8 mouse cellular contexts compared by ENCODE assay signal in genomic region chr5:74703741-74704459, GRCm38 (mm10). TPM values are rescaled to one million over a fixed set of nuclear protein-coding genes. Genes with fewer than 3 reads are reported as not detected.
DNase-seq lines count a peak whose midpoint lies in the region; ATAC-seq and TF ChIP-seq lines count a peak whose summit lies in the region.

No protein-coding gene starts in this region.

- no peak overlapping the region for H3K27ac ChIP-seq in thymus, adult 2 months (ENCODE audit: control insufficient read depth, insufficient read depth, low read length)
- H3K27ac ChIP-seq in embryonic facial prominence, embryonic 10.5 days (replicated peaks), result peak overlapping the region; percentile 81
- H3K27ac ChIP-seq in hindbrain, embryonic 10.5 days, result peak overlapping the region; percentile 75
- H3K27ac ChIP-seq in limb, embryonic 12.5 days, result peak overlapping the region; percentile 75
- H3K27ac ChIP-seq in neural tube, embryonic 15.5 days (replicated peaks), result no peak overlapping the region

- peak; percentile 87 for ATAC-seq in limb, embryonic 12.5 days (ENCODE audit: insufficient number of reproducible peaks, insufficient read depth, low FRiP score, low TSS enrichment, low read depth)
- ATAC-seq in neural tube, embryonic 15.5 days (ENCODE audit: low FRiP score), result peak; percentile 86; the same call in 1 of the 2 replicates

- H3K9me3 ChIP-seq in embryonic facial prominence, embryonic 10.5 days, result no peaks in the 10 kb centered on the region
- no peaks in the 10 kb centered on the region for H3K9me3 ChIP-seq in hindbrain, embryonic 10.5 days
- no peaks in the 10 kb centered on the region for H3K9me3 ChIP-seq in limb, embryonic 12.5 days
- H3K9me3 ChIP-seq in neural tube, embryonic 15.5 days (replicated peaks), result no peaks in the 10 kb centered on the region

- TF ChIP-seq POLR2A in thymus, adult 2 months (IDR thresholded peaks at IDR 0.05; ENCODE audit: control insufficient read depth, extremely low read depth, insufficient read depth, low read length, poor library complexity), result no peak

- WGBS in thymus, adult 2 months, result 26% methylated on average over 17 of the region's 17 CpGs
- 13% methylated on average over 17 of the region's 17 CpGs for WGBS in embryonic facial prominence, embryonic 10.5 days
- 13% methylated on average over 17 of the region's 17 CpGs for WGBS in hindbrain, embryonic 10.5 days
- WGBS in limb, embryonic 12.5 days, result 8% methylated on average over 17 of the region's 17 CpGs
- 15% methylated on average over 17 of the region's 17 CpGs for WGBS in neural tube, embryonic 15.5 days

- H3K27me3 ChIP-seq in thymus, adult 2 months (ENCODE audit: control insufficient read depth, insufficient read depth, low read length), result no peaks in the 10 kb centered on the region
- peaks cover 17% of the 10 kb centered on the region for H3K27me3 ChIP-seq in embryonic facial prominence, embryonic 10.5 days (replicated peaks; ENCODE audit: low read depth, poor library complexity, severe bottlenecking)
- peaks cover 13% of the 10 kb centered on the region for H3K27me3 ChIP-seq in hindbrain, embryonic 10.5 days (ENCODE audit: insufficient read depth, poor library complexity, severe bottlenecking)
- H3K27me3 ChIP-seq in limb, embryonic 12.5 days, result 0 out of 2 replicates have a peak, but pooled peaks cover 2% of the 10 kb centered on the region
- H3K27me3 ChIP-seq in neural tube, embryonic 15.5 days (replicated peaks), result no peaks in the 10 kb centered on the region; the same call in 1 of the 2 replicates

- H3K9ac ChIP-seq in limb, embryonic 12.5 days (replicated peaks), result no peak overlapping the region
- peak overlapping the region; percentile 34; the same call in 1 of the 2 replicates for H3K9ac ChIP-seq in neural tube, embryonic 15.5 days (replicated peaks)

- TF ChIP-seq CTCF in thymus, adult 2 months (IDR thresholded peaks at IDR 0.05; ENCODE audit: borderline replicate concordance, control insufficient read depth, extremely low read depth, insufficient read depth, low read length, poor library complexity), result no peak

- peaks cover 7% of the 10 kb centered on the region; the same call in 1 of the 2 replicates for H3K4me1 ChIP-seq in thymus, adult 2 months (replicated peaks; ENCODE audit: control insufficient read depth, insufficient read depth, low read length)
- peaks cover 44% of the 10 kb centered on the region for H3K4me1 ChIP-seq in embryonic facial prominence, embryonic 10.5 days
- peaks cover 20% of the 10 kb centered on the region for H3K4me1 ChIP-seq in hindbrain, embryonic 10.5 days (replicated peaks)
- H3K4me1 ChIP-seq in limb, embryonic 12.5 days (replicated peaks), result peaks cover 36% of the 10 kb centered on the region
- H3K4me1 ChIP-seq in neural tube, embryonic 15.5 days, result peaks cover 11% of the 10 kb centered on the region

- H3K36me3 ChIP-seq in thymus, adult 2 months (ENCODE audit: control insufficient read depth, insufficient read depth, low read length), result no peaks in the 10 kb centered on the region
- H3K36me3 ChIP-seq in embryonic facial prominence, embryonic 10.5 days (replicated peaks), result no peaks in the 10 kb centered on the region
- no peaks in the 10 kb centered on the region for H3K36me3 ChIP-seq in hindbrain, embryonic 10.5 days
- H3K36me3 ChIP-seq in limb, embryonic 12.5 days, result no peaks in the 10 kb centered on the region
- no peaks in the 10 kb centered on the region for H3K36me3 ChIP-seq in neural tube, embryonic 15.5 days

- peak overlapping the region; percentile 23 for H3K4me3 ChIP-seq in thymus, adult 2 months (ENCODE audit: control insufficient read depth, insufficient read depth, low read length)
- peak overlapping the region; percentile 59 for H3K4me3 ChIP-seq in embryonic facial prominence, embryonic 10.5 days
- H3K4me3 ChIP-seq in hindbrain, embryonic 10.5 days, result peak overlapping the region; percentile 57
- peak overlapping the region; percentile 39 for H3K4me3 ChIP-seq in limb, embryonic 12.5 days (replicated peaks)
- peak overlapping the region; percentile 42 for H3K4me3 ChIP-seq in neural tube, embryonic 15.5 days (replicated peaks)

- DNase-seq in thymus, adult 2 months, result peak; percentile 24
- DNase-seq in thymus, postnatal 25 days, result no peak
- DNase-seq in embryonic facial prominence, embryonic 10.5 days (ENCODE audit: low spot score), result peak; percentile 36
- peak; percentile 18 for DNase-seq in hindbrain, embryonic 10.5 days (ENCODE audit: low spot score)
- no peak for DNase-seq in cerebellum, adult 9-10 months
- DNase-seq in ovary, postnatal 14 days (ENCODE audit: low spot score), result no peak

- peak overlapping the region; percentile 57 for H3K4me2 ChIP-seq in limb, embryonic 12.5 days
- H3K4me2 ChIP-seq in neural tube, embryonic 15.5 days, result peak overlapping the region; percentile 67

RNA-seq across cellular contexts. Expression of gene Lnx1, which starts 1.2 kb away (rescaled TPM):
- 1.5 and 1.6 TPM in 2 replicates for polyA plus RNA-seq in thymus, adult 2 months (2012; rRNA removed)
- 1.7 TPM in 2 replicates for polyA plus RNA-seq in embryonic facial prominence, embryonic 10.5 days (2016; fragmentation: Nextera tagmentation; extraction: Ambion mirVana)
- polyA plus RNA-seq in hindbrain, embryonic 10.5 days (2016; fragmentation: Nextera tagmentation; extraction: Ambion mirVana), result 0.72 and 0.95 TPM in 2 replicates
- 1.5 and 1.6 TPM in 2 replicates for polyA plus RNA-seq in limb, embryonic 12.5 days (2016; fragmentation: Nextera tagmentation; extraction: Ambion mirVana)
- polyA plus RNA-seq in neural tube, embryonic 15.5 days (2015; fragmentation: Nextera tagmentation; extraction: Ambion mirVana), result 11.9 and 13.8 TPM in 2 replicates

Comparison
In these comparisons a context has a peak if more than half of its experiments do, and no peak if none do; other contexts are left out.
1. DNase-seq: peak in thymus, adult 2 months (single experiment), embryonic facial prominence, embryonic 10.5 days (single experiment) and hindbrain, embryonic 10.5 days (single experiment); none in thymus, postnatal 25 days (single experiment), cerebellum, adult 9-10 months (single experiment) and ovary, postnatal 14 days (single experiment).
2. H3K27ac ChIP-seq: peak in embryonic facial prominence, embryonic 10.5 days (single experiment), hindbrain, embryonic 10.5 days (single experiment) and limb, embryonic 12.5 days (single experiment); none in thymus, adult 2 months (single experiment) and neural tube, embryonic 15.5 days (single experiment).
3. Peak in every context shown above with its lines, with median percentiles within 50 percentile points of each other: H3K4me3 ChIP-seq.